Mouse (Mus musculus) adrenal gland (tissue): ENCODE data around the gene Osbp.

Experiments used
- intact Hi-C: fragments of 180-260 bp; cut with DNase I; formaldehyde crosslinking; loops from one replicate; pipeline ENCODE4 v1.15.1; 2025
- microRNA-seq, 2 experiments: library from miRNA; unstranded; fragments of <30 nt; microRNA quantifications; one replicate each; pipeline ENCODE4; 2019

The Osbp gene

DNA sequence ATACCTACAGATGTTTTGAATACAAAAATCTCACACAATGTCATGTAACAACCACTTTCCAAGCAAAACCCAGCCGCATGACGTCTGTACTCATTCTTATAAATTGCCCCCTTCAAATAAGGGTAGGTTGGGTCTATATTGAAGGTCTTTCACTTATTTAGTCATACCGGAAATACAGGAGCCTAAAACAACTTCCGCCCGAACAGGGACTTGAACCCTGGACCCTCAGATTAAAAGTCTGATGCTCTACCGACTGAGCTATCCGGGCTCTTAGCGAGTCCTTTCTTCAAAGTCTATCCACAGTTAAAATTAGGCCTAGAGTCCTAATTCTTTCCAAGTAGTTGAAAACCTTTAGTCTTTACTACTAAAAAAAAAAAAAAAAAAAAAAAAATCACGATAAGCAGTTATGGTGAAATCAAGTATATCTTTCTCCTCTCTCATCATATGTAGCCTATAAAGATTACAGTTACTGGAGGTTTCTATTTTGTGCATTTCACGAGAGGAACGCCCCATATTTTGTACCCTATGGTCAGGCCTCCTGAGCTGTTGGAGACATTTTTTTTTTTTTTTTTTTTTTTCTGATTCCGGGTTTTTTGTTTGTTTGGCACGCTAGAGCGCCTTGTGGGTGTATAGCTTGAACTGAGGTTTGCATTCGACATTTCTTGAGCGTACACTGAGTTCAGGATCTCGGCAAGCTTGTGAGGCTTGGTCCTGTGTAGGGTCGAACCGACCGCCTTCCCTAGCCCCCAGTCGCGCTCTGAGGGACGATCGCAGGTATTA, 44.0 kb downstream of the Osbp start:
- intact Hi-C loops: loop anchor here (5.0 kb wide), 3 partner anchors 42 to 232 kb away; partner anchors contain the start of genes Osbp and Patl1

DNA sequence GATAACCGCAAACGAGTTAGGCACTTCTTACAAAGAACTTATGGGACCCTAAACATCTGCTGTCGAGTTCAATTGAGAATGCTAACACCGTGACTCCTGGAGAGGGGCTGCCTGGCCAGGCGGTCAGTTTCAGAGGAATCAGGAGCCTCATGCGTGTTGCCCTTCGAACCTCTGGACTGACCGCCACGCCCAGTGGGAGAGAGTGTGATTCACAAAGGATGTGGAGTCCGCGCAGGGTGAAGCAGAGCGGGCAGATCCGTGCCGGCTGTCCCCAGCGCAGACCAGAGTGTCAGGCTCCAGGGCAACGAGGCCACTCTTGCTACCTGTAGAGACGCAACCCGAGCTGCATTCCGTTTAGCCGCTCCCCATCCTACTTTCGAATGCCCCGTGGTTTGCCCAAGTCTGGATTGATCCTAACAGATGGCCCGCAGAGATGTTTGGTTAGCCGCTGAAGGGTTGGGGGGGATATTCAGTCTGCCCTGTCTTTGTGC, 44.6 kb downstream of the Osbp start:
- intact Hi-C loops: loop anchor here (5.0 kb wide), 1 partner anchor 98 kb away; the partner anchor contains the start of gene Patl1

DNA sequence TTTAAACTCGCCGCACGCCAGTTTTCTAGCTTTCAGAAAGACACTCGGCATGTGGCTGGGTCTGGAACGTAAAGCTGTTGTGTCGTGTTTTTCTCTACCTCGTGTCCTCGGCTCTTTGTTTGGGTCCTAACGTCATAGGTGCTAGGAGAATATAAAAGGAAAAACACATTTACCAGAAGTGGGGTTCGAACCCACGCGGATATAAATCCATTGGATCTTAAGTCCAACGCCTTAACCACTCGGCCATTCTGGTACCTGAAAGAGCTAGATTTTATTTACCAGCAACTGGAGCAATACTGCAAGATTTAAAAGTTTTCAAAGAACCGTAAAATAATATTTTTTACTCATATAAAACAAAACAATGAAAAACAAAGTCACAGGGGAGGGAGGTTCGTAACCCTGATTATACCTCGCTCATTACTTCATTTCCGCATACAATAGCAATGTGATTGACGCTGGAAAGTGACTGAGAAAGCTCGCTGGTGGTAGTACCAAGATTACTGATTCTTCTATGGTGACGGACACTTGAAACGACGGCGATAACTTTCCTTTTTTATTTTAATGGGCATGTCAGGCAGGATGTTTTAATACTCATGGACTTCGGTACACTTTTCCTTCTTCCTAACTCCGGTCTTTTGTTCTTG, 45.3 kb downstream of the Osbp start:
- intact Hi-C loops: loop anchor here (5.0 kb wide), 1 partner anchor 99 kb away; the partner anchor contains the start of gene Patl1

DNA sequence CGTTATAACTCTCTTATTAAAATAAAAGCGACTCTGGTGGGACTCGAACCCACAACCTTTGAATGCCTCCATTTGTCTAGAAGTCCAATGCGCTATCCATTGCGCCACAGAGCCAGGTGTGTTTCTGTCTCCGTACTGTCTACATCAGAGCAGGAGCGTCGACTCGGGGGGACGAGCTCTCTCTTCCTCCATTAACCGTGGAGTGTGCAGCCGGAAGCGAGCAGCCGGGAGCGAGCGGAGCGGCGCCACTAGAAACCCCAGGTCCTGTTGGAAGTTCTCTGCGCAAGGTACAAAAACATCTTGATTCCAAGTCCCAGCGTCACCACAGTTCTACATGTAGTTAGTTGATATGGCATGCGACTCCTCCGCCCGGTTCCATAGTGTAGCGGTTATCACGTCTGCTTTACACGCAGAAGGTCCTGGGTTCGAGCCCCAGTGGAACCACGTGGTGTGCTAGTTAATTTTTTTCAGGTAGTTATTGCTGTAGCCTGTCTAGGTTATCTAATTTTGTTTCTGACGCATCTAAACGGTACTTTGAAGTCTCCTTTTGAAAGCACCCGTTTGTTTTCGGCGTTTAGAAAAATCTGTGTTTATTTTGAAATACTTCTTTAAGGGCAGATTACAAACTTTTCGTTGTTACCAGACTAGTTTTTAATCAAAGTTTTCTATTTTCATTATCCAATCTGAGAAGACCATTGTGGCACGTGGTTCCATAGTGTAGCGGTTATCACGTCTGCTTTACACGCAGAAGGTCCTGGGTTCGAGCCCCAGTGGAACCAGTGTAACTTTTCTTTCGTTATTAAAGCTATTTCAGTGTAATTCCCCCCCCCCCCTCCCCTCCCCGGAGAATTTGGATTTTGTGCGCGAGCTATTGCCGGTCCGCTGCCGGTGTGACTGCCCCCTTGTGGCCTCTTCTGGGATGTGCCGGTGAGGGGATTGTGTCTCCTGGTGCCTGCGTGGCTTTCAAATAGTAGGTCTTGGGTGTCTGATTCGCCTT, 46.1 kb downstream of the Osbp start:
- intact Hi-C loops: loop anchor here (5.0 kb wide), 1 partner anchor 100 kb away; the partner anchor contains the start of gene Patl1

DNA sequence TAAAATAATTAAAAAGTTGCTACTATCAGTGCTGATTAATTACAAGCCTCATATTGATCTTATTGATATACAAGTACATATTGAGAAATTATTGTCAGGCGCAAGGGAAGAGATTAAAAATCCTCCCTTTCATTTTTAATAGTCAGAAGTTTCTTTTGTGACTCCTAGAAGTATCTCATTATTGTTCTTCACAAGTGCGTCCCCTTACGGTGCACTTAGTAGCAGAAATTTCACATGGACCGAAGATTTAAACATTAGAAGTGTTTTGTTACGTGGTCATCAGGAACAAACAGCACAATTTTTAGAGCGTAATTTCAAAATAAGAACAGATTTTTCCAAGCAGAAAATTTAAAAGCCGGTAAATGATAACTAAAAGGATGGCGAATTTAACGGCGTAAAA, 46.9 kb downstream of the Osbp start:
- intact Hi-C loops: loop anchor here (5.0 kb wide), 1 partner anchor 100 kb away; the partner anchor contains the start of gene Patl1

DNA sequence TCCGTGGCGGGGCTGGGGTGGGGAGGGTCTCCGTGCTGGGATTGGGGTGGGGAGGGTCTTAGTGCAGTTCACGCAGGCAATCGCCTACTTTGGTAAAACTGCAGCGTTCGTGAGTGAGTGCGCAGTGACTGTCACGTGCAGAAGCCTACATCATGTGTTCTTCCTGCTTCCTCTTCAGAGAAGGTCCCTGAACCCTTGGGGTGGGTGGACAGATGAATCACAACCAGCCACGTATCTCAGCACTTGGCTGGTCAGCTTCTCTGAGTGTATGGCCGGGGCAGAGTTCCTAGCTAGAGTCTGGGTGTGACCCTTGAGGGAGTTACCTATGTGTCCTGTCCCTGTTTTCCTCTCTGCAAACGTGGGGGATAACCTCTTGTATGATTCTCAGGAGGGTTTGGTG, 47.5 kb downstream of the Osbp start:
- intact Hi-C loops: loop anchor here (5.0 kb wide), 1 partner anchor 101 kb away; the partner anchor contains the start of gene Patl1

DNA sequence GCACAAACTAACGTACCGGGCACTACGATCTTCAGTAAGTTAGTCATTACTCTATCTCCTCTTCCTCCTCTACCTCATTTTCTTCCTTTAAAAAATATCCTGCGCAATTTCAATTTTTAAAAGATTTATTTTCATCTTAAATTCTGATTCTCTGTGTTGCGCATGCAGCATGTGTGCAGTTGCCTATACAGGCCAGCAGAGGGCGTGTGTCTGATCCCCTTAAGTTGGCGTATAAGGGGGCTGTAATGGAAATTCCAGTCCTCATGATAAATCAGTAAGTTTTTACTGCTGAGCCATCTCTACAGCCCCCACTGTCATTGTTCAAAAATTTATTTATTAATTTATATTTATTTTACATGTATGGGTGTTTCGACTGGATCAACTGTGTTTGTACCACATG, 50.0 kb downstream of the Osbp start:
- intact Hi-C loops: no loop called here

DNA sequence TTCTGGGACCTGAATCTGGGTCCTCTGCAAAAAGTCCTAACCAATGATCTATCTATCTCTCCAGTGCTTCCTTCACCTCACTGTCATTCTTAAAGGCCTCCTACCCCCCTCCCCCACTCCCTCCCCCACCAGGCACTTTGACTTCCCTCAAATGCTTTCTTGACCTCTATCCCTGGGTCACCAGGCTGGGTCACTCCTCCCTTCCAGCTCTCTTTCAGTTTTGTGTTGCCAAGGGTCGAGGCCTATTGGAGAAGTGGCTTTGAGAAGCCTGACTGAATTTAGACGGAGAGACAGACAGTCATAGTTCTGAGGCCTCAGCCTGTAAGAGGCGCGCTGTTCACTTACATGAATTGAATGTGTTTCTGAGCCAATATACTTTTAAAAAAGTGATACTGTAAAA, 50.5 kb downstream of the Osbp start:
- intact Hi-C loops: no loop called here

DNA sequence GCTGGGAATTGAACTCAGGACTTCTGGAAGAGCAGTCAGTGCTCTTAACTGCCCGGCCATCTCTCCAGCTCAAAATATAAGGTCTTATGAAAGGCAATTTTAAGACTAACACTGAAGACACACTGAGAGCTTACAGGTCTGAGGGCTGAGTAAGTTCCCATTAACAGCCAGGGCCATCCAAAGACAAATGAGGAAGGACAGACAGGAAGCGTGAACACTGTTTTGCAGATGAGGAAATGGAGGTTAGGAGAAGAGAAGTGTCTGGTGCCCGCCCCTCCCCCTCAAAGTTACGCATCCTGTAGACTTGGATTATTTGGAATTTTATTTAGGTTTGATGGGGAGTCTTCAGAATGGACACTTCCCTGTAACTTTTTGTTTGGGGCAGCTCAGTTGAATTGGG, 58.4 kb downstream of the Osbp start:
- intact Hi-C loops: no loop called here

DNA sequence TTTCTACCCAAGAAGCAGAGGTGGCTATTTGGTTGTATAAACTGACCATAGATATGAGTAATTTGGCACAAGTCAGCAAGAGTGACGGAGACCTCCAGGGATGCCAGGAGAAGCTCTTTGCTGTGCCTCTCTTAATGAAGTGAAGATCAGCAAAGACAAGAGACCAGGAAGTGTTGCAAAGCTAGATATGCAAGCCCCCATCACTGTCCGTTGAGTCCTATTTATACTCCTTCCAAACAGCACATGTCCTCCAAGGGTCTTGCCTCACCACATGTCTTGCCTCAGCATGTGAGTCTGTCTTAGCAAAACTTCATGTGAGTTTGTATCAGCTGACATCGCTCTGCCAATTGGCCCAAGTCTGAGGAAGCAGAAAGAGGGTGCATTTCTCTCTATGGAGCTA, 59.6 kb downstream of the Osbp start:
- intact Hi-C loops: no loop called here

DNA sequence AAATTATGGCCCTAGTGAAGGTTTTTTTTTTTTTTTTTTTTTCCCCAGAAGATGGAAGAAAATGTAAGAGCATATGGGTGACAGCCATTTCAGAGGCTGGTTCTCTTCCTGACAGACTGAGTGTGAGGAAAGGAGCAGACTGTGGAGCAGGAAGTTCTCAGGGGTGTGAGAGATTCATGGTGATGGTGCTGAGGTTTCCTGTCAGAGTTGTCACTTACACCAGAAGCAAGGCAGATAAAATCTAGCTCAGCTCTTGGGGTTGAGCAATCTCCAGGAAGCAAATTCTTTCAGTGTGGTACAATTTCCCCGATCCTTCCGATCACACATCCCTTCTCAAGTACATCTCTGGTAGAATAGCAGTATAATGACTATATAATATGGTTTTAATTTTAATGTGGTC, 60.9 kb downstream of the Osbp start:
- intact Hi-C loops: no loop called here

DNA sequence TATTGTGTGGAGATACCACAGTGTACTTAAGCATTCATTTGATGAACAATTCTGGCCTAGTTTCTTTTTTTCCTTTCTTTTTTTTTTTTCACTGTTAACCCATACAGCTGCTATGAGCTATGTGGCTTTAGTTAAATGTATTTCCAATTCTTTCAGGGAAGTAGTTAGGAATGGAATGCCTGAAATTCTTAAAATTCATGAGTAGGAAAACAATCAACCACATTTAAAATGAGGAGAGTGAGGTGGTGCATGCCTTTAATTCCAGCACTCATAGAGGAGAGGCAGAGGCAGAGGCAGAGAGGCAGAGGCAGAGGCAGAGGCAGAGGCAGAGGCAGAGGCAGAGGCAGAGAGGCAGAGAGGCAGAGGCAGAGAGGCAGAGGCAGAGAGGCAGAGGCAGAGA, 72.0 kb downstream of the Osbp start:
- intact Hi-C loops: no loop called here

DNA sequence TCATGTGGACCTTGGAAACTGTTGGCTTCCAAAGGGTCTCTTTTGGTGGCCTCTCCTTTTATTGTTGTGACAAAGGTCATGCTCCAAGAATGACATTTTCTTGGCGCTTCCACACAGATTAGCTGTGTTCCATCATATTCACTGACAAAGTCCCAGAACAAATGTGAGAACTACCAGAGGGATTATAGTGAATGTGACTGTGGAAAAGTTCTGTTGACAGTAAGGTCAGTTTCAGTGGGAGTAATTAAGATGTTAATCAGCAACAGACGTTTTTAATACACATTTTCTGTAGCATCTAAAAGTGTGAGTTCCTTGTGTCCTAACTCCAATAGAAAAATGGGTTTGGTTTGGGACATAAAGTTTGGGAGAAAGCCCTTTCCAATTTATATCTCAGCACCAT, 75.5 kb downstream of the Osbp start, which contains the start of gene Olfr1423:
TSS of gene Olfr1423 (minus strand) at position 101 of the 400 bp plus-strand sequence.
- intact Hi-C loops: no loop called here

DNA sequence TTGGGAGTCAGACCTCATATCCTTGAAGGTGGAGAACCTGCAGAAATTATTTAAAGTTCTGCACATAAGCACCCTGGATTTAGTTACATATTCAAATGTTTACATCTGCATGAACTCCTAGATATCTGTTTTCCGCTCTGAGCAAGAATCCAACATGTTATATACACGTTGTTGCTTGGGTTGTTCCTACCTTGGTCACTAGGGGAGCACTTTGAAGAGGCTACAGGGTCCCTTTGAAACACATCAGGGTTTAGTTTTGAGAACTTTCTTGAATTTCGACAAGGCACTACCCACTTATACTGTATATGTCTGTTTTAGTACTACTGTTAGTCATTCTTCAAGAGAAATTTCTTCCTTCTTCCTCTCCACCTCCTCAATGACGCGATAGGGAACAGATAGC, 77.4 kb downstream of the Osbp start:
- intact Hi-C loops: no loop called here

Small RNA genes within 50 kb of the gene (microRNA-seq; reads per million reads assigned to microRNA genes)
- 2.1 to 3.2 reads per million in 2 experiments for gene Mir6994
